Mouse (Mus musculus): ENCODE data around the gene Mtor.

Gene Mtor

GRCm38 (mm10) chr4:148533613-148534328 is 85.4 kb downstream of the Mtor start:
- no peak for DNase-seq (ENCODE audit: low spot score)

GRCm38 (mm10) chr4:148535876-148536275 is 87.5 kb downstream of the Mtor start:
- no peak for DNase-seq (ENCODE audit: low spot score)

GRCm38 (mm10) chr4:148549106-148549505 is 100.7 kb downstream of the Mtor start:
- no peak for DNase-seq (ENCODE audit: low spot score)

- no peak for DNase-seq (ENCODE audit: low spot score)
Measured at GRCm38 (mm10) chr4:148557766-148558165, 109.4 kb downstream of the Mtor start.

DNA sequence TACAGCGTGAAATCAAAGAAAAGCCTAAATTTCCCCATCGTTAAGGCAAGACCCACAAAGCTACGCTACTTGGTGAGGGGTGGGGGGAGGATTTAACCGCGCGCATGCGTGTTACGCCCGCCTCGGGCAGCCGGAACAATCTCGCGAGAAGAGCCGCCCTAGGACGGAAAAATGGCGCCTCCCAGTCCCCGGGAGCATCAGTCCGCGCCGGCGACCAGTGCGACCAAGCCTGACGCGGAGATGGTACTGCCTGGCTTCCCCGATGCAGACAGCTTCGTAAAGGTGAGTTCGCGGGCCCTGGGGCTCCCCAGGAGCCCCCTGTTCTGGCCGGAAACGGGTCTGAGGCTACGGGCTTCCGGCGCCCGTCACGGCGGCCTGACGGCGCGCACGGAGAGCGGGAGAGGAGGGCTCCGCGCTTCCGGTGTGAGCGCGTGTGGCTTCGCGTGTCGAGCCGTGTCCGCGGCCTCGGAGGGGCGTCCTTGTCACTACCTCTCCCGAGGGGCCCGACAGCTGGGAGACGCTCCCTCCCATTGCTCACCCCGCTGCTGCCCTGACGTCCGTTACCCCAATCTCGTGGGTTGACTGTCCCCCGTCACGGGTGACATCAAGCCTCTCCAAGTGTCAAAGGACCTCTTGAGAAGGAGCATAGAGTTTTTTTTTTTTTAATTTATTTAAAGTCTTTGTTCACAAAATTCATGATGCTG is 110.0 kb downstream of the Mtor start, which contains the start of gene Exosc10:
Gene Exosc10, plus strand, starts transcription at position 133 of the 704 bp plus-strand sequence.
- DNase-seq (ENCODE audit: low spot score): peak; percentile 60

- DNase-seq (ENCODE audit: low spot score): no peak
Measured at GRCm38 (mm10) chr4:148562676-148563075, 114.3 kb downstream of the Mtor start.

DNA sequence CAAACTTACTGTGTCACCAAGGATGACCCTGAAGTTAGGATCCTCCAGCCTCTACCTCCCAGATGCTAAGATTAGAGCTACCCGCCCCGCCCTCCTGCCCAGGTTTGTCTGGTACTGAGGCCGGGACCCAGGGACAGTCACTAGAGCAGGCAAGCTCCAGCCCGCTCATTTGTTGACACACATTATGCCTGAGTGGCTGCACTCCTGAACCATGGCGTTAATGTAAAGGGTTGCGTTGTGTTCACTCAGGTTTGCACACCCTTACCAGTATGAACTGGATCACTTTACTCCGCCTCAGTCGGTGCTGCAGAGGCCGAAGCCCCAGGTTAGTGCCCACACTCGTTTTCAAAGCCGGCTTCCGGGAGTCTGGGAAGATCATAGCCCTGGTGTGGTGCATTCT is 115.2 kb downstream of the Mtor start:
- no peak for DNase-seq (ENCODE audit: low spot score)

DNA sequence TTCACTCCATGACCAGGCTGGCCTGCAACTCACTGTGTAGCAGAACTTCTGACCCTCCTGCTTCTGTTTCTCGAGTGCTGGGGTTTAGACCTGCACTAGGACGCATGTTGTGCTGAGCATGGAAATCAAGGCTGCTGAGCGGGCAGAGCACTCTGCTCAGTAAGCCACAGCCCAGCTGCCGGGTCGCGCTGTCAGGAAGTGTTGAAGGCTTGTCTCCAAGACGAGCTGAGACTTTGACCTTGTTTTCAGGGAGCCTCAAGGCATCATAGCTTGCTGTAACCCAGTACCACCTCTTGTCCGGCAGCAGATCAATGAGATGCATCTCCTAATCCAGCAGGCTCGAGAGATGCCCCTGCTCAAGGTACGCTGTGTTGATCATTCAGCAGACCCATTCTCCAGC is 121.7 kb downstream of the Mtor start:
- DNase-seq (ENCODE audit: low spot score): no peak

- no peak for DNase-seq (ENCODE audit: low spot score)
Measured at GRCm38 (mm10) chr4:148570693-148571295, 122.4 kb downstream of the Mtor start.

GRCm38 (mm10) chr4:148573222-148573621 is 124.8 kb downstream of the Mtor start:
- DNase-seq (ENCODE audit: low spot score): no peak

DNA sequence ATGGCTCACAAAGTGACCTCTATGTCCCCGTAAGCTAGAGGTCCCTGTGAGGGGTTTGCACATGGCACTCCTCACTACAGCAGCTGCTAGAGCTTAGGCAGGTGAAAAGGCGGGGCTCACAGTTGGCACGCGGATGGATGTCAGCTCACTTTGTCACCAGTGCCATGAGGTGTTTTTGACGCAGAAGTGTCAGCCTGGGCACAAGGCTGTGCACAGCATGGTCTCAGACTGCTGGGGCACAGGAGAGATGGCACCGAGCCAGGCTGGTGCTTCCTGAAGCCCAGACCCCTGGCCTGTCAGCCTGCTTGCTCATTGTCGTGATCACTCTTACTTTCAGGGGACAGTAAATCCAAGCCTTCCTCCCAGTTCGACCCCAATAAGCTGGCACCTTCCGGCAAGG is 132.4 kb downstream of the Mtor start:
- no peak for DNase-seq (ENCODE audit: low spot score)

GRCm38 (mm10) chr4:148581422-148581821 is 133.0 kb downstream of the Mtor start:
- no peak for DNase-seq (ENCODE audit: low spot score)

DNA sequence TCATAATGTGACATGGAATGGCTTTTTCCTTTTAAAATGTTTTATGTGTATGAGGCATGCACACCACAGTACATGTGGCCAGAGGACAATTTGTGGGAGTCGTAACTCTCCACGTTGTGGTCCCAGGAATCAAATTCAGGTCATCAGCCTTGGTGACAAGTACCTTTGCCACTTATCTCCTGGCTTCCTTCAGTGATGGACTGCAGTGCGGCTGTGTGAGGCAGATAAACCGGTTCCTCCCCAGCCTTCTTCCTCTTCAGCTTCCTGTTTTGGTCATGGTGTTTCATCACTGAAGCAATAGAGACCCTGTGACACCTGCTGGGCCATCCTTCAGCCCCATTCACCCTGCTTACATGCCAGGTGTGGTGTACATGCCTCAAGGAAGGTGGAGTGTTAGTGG is 134.8 kb downstream of the Mtor start:
- no peak for DNase-seq (ENCODE audit: low spot score)

- DNase-seq (ENCODE audit: low spot score): no peak
Measured at GRCm38 (mm10) chr4:148586648-148587047, 138.2 kb downstream of the Mtor start.

- DNase-seq (ENCODE audit: low spot score): no peak
Measured at GRCm38 (mm10) chr4:148588793-148589192, 140.4 kb downstream of the Mtor start.

DNA sequence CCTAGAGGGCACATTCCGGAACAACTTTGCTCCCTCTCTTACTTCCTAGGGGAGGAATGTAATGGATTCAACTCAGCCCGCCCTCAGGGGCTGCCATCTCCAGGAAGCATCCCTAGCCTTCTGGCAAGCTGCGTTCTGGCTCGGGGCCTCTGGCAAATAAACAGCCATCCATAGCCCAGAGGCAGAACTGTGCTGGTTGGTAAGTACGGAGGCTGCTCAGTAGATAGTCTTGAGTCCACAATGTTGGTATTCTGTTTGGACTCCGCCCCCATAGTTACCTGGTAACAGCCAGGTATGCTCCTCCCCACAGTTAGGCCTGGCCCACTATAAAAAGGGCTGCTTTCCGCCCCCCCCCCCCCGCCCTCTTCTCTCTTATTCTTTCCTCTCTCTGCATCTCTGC is 141.2 kb downstream of the Mtor start:
- no peak for DNase-seq (ENCODE audit: low spot score)

DNA sequence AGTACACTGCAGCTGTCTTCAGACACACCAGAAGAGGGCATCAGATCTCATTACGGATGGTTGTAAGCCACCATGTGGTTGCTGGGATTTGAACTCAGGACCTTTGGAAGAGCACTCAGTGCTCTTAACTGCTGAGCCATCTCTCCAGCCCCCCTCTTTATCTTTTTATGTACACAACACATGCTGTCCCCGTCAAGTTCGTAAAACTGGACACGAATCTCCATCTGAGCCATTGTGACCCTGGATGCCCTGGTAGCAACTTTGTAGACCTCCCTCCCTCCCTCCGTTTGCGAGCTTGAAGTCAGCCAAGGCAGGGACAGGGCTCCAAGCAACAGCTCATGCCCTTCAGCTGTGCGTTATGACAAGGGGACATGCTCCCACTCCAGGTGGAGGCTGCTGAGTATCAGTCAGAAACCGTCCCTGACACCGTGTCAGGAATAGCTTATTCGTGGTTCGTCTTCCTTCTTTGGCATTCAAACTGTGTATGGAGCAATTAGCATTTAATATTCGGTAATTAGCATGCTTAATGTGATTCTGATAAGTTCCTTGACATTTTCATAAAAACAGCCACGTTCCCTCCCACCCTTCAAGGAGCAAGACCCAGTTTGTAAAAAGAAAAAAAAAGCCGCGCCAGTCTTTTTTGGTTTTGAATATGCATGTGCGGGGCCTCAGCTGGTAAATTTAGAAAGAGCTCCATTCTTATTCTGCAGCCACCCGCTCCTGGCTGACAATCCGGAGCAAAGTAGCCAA is 142.2 kb downstream of the Mtor start:
- DNase-seq (ENCODE audit: low spot score): no peak

DNA sequence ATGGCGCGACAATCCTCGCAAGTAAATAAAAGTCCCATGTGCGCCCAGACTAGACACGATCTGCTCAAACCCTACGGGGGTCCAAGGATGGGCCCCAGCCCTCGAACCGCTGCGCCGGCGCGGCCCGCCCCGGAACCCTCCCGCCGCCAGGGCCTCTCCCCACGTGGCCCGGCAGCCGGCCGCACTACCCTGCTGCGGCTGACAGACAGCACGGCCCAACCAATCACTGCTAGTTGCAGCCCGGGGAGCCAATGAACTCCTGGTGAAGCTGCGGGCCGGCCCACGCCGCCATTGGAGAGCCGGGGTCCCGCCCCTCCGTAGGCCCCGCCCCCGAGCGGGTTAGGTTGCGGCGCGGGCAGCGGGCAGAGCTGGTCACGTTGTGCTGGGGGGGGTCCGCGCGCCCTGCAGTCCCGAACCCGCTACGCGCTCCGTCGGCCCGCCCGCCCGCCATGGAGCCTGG is 142.8 kb downstream of the Mtor start, which contains the start of gene Srm:
Gene Srm, plus strand, starts transcription at position 333 of the 460 bp plus-strand sequence.
- peak; percentile 93 for DNase-seq (ENCODE audit: low spot score)

DNA sequence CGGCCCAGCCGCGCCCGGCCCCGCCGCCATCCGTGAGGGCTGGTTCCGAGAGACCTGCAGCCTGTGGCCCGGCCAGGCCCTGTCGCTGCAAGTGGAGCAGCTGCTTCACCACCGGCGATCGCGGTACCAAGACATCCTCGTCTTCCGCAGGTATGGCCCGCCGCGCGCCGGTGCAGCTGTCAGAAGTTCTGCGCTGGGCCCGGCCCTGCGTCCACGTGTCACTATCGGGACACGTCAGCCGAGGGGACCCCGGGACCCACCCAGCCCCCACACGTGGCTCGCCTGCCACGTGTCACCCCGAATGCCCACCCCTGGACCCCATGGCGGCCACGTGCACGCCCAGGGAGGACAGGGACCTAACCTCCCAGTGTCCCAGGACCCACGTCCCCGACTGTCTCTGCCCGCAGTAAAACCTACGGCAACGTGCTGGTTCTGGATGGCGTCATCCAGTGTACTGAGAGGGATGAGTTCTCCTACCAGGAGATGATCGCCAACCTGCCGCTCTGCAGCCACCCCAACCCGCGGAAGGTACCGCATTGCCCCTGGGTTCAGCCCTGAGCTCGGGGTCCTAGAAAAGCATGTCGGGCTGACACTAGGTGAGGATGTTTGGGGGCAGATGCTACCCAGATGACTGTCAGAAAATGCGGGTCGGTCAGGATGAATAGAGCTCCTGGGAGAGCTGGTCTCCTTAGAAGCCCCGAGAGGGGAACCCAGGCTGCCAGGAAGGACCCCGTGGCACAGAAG is 143.4 kb downstream of the Mtor start:
- DNase-seq (ENCODE audit: low spot score): no peak

DNA sequence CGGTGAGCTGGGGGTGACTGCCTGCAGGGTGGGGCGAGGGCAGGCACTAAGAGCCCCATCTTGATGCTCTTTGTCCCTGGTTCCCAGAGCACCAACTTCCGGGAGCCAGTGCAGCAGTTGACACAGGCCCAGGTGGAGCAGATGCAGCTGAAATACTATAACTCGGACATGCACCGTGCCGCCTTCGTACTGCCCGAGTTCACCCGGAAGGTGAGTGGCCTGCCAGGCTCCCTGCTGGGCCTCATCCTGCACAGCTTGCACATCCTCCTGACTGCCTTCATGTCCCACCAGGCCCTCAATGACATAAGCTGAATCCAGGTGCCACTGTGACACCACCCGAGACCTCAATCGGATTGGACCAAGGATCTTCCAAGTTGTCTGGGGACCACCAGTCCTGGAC is 145.6 kb downstream of the Mtor start:
- no peak for DNase-seq (ENCODE audit: low spot score)

- DNase-seq (ENCODE audit: low spot score): no peak
Measured at GRCm38 (mm10) chr4:148595916-148596315, 147.5 kb downstream of the Mtor start.

DNA sequence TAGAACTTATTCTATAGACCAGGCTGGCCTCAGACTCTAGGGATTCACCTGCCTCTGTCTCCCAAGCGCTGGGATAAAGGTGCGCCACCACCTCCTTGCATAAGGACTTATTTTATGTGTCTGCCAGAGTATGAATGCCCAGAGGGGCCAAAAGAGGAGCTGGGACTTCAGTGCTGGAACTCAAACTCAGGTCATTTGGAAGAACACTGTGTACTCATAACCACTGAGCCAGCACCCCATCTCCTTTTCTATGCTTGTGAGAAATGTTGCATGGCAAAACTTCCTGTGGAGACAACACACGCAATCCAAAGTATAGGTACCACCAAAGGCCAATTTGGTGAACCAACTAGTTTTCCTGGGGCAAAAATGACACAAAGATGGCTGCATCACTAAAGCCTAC is 148.3 kb downstream of the Mtor start:
- DNase-seq (ENCODE audit: low spot score): no peak
